Mouse (Mus musculus) inflammation-experienced regulatory T-cells, adult 6 months (primary cell): ENCODE measurements around the gene Gm28230. TPM values are rescaled to one million over a fixed set of nuclear protein-coding genes. Genes with fewer than 3 reads are reported as not detected.

Experiments used
- ATAC-seq: one replicate; pipeline ENCODE4 v1.8.0; 2017
- polyA plus RNA-seq, 3 experiments: library from polyadenylated mRNA; unstranded; fragments of 100-300 nt; shearing (Covaris generic); gene quantifications; one replicate each; pipeline ENCODE4 v1.2.1; 2017

Gm28230 gene
- polyA plus RNA-seq, result not detected

DNA sequence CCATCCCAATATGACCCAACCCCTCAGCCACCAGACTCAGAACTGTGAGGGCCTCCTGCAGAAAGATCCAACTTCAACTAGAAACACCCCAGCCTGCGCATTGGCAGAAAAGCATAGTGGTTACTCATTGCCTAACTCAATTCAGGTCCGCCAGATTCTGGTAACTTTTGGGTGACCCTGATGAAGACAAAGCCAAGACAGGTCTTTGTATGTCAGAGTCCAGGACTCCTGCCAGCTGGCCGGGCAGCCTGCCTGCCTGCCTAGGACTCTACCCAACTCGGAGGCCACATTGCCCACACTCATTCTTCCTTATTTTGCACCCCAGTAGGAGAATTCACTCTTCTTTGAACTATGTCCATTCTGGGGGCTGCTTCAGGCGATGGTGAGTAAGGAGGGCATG, at the start of gene Gm28230:
Gene Gm28230 (plus strand): TSS at position 178 of the 400 bp plus-strand sequence.
- no peak for ATAC-seq

DNA sequence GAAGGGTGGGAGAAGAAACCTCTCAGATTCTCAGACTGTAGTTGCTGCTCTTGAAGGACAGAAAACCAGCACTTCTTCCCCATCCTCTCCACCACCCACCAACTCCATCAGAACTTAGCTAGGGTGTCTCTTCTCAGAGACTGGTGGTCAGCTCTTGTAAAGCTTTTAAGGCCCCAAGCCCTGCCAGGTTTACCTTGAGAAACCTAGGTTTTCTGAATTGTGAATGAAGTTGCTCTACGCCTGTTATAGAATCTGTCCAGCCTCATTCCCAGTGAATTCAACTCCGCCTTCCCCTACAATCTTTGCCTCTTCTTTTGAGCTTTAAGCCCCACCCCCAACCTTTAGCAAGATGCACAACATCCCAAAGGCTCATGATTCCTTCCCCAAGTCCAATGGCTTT, 49.4 kb upstream of the Gm28230 start:
- ATAC-seq, result no peak

DNA sequence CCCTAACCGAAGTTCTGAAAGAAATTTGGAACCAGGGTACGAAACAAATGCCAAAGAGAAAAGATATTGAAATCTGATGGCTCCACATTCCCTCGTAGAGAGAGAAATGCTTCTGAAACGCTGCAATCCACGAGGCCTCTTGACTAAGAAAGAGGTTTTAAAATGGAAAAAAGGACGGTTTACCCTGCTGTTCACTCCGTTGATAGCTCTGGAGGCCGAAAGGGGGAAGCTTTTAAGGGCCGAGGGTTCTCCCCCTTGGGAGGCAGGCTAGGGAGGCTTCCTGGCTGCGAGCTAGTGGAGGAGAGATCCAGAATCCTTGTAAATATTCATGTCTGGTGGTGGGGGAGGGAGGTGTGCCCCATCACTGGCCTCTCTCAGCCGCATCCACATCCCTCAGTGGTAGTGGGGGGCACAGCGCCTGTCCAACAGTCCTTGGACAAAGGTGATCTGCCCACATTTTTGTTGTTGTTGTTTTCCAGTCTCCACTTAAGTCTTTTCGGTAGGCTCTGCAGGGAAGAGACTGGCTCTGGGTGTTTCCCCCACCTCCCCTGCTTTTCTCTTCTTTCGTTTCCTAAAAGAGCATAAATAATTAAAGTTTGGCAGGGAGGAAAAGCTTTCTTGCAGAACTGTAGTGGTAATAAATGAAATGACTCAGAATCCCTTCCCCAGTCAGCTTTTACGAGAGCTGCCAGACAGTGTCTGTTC, 47.5 kb upstream of the Gm28230 start, which contains the start of gene Hoxd11:
Gene Hoxd11 (plus strand): TSS at position 667 of the 705 bp plus-strand sequence.
- no peak for ATAC-seq

DNA sequence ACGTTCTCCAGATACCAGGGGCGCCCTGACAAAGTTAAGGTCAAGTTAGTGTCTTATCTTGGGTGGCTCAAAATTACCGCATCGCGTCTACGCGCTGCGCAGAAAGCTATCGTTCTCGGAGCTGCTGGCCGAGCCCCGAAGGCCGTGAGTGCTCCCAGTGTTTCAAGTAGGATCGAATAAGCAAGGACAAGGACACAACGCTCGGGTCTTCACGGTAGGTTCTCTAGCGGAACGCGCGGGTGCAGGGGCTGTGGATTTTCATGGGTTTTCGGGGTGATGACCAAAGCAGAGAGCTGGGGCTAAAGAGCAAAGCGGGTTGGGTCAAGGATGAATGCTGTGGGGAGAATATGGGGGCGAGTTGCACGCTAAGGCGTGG, 46.9 kb upstream of the Gm28230 start:
- no peak for ATAC-seq

DNA sequence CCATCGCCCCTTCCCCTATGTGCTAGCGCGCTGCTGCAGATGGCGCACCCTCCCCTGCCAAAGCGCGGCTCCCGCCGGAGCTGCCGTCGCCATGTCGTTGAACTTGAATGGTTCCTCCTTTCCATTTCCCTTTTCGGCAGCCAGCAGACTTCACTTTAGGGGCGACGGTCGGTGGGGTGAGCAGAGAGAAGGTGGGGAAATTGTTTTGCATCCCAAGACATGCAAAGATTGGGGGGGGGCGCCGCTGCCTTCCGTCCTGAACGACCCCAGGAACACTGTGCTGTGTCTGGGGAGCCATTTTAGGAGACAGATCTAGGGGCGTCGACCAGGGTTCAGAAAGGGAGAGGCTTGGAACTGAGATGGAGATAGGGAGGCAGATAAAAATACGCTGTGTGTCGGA, 46.5 kb upstream of the Gm28230 start:
- ATAC-seq, result no peak

DNA sequence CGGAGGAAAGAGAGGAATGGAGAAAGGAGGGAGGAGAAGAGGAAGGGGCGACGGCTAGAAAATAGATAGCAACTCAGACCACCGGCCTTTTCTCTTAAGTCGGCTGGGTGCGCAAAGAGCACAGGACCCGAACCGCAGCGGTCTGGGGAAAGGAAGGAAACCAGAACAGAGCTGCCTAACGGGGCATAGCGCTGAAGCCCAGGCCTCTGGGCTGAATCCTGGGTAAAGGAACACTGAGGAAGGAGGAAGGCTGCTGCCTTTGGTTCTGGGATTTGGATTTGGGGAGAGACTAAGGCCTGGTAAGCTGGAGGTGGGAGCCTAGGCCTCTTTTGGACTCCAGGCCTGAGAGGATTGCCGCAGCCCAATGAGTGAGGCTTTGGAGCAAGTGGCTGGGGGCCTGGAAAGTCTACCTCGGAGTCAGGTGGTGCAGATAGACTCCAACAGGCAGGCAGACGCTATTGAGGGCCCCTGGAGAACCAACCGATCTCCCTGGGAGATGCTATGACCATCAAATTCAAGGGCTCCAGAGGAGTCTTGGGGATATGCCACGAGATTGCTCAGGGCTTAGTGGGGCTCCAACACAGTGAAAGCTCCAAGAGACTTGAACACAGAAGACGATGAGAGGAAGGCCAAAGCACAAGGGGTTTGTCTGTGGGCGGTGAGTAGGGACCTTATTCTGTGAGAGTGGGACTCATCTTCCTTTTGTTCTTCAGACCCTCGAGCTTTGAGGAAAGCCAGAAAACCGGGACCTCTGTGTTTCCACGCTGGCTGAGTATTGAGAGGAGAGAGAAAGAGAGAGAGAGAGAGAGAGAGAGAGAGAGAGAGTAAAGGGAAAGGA, 45.7 kb upstream of the Gm28230 start:
- no peak for ATAC-seq

DNA sequence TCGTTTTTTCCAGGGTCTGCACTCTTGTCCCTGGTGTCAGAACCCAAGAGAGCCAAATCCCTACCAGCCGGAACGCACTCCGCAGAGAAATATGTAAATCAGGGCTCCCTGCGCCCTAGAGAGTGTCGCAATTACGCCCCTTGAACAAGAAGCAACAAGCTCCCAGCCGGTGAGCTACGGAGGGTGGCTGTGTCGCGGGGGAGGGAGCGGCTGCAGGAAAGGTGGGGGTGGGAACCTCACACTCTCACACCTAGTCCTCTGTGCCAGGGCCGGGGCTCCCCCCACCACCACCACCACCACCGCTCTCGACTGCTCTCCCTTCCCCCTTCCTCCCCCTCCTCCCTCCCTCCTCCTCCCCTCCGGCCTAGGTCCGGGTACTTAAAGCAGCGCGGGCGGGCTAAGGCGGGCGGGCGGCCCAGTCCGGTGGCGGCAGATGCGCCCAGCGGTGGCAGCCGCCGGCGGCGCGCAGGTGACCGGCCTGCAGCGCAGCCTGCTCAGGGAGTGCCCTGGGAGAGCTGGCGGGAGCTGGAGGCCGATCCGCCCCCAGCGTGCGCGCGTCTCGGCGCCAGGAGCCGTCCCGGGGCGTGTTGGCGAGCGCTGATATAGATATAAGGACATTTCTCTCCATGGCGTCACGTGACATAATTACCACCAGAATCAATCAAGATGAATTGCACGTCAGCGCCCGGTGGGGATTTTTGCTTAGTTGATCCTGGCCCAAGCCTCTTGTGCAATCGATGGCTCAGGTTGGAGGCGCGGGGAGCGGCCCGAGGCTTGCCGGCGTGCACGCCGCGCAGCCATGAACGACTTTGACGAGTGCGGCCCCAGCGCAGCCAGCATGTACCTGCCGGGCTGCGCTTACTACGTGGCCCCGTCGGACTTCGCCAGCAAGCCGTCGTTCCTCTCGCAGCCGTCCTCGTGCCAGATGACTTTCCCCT, 44.7 kb upstream of the Gm28230 start:
- ATAC-seq, result no peak

DNA sequence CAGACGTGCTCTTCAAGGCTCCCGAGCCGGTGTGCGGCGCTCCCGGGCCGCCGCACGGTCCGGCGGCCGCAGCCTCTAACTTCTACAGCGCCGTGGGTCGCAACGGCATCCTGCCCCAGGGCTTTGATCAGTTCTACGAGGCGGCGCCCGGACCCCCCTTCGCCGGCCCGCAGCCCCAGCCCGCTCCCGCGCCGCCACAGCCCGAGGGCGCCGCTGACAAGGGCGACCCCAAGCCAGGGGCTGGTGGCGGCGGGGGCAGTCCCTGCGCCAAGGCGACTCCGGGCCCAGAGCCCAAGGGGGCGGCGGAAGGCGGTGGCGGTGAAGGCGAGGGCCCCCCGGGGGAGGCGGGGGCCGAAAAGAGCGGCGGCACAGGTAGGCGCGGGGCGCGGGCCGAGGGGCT, 43.7 kb upstream of the Gm28230 start:
- no peak for ATAC-seq

DNA sequence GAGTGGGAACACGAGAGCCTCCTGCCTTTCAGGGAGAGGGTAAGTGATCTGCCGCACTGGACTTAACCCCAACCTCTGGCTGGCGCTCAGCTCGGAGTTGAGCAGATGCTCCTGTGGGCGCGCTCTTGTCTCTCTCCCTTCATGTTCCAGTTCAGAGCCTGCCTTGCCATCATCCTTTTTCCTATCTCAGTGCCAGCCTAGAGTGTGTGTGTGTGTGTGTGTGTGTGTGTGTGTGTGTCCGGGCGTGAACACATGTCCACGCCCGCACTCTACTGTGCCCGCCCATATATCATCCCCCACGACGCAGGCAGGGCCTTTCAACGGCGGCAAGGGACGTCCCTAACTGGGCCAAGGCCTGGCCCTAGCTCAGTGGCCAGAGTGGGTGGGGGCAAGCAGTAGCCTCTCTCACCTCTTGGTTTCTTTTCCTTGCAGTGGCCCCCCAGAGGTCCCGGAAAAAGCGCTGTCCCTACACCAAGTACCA, 43.0 kb upstream of the Gm28230 start:
- ATAC-seq, result no peak

DNA sequence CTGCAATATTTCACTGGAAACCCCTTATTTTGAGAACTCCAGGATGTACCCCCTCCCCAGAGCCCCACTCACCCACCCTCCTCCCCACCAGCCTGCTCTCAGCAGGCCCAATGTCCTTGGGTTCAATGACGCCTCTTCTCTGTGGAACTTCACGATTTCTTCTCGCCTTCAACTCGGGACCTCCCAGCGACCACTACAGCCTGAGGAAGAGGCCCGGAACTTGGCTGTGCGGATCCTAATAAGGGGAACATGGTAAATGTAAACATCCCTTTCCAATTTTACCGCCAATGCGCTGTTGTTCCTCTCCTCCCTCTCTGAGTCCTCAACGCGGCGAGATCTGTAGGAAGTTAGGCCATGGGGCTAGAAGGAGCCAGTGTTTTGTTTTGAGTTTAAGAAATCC, 42.4 kb upstream of the Gm28230 start:
- no peak for ATAC-seq

DNA sequence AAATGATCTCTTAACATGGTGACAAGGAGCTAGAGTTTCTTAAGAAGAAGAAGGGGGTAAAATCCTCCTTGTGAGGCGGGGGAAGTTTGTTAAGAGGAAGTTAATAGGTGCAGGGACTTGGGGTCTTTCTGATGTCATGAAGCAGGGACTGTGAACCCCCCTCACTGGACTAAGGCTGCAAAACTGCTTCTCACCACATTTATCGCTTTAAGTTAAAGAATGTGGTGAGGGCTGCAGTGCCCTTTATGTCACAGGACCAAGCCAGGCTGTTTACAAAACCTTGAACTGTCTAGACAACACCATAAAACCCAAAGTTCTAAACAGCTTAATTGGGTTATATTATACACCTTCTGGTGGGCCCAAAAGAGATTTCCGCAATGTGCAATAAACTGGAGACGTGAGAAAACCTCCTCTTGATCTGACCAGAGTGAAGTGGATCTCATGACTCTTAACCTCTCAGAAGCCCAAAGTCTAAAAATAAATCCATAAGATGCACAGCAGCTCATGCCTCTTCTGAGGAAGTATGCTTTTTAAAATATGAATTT, 41.4 kb upstream of the Gm28230 start:
- ATAC-seq, result no peak

DNA sequence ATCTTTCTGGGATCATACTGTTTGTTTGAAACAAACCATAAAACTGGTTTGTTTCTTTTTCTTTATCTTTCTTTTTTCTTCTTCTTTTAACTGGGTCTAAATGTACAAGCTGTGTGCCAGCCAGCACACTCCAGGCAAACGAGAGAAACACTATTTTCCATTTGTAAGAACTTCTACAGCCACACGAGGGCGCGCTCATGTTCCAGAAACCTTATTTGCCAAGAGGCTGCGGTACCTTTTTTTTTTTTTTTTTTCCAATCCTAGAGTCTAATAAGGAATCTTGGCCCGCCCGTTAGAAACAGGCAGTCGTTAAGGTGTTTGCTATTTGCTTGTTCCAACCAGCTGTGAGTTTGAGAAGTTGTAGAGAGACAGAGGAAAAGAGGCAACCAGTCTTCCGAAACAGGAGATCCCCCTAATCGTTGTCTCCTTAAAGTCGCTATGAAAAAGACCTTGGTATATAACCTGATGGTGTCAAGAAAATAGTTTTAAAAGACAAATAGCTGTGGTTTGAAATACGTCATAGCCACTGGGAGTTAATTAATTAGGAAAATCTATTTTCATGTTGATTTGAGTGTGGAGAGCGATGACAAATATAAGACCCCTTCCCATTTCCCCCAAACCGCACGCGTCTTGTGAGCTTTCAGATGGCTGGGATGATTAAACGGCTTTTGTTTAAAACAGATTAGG, 40.1 kb upstream of the Gm28230 start:
- peak; percentile 42 for ATAC-seq

DNA sequence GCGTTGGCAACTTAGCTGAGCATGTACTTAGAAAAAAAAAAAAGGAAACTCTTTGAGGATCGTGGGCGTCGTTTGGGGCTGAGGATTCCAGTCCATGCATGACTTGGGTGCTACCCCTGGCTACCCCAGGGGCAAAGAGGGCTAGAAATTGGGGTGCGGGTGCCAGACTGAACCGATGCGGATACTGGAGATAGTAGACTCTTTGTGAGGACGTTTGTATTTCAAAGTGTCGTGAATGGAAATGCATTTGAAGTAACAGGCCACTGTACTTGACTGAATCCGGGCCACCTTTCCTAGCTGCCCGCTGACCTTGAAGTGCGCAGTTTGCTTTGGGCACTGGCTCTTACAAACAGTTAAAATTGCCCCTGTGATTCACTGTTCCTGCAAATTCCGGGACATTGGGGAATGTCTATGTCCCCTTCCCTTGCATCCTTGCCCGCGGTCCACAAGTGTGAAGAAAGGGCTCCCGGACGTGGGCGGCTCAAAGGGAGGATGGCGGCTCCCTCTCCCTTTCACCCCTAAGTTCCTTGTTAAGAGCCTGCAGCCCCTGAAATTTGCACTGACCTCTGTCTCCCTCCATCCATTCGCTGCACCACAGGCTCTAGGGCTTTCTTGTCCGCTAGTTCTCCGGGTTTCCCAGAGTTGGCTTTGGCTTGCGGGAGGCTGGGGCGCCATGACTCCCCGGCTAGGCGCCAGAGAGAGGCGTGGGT, 39.4 kb upstream of the Gm28230 start:
- ATAC-seq, result no peak

DNA sequence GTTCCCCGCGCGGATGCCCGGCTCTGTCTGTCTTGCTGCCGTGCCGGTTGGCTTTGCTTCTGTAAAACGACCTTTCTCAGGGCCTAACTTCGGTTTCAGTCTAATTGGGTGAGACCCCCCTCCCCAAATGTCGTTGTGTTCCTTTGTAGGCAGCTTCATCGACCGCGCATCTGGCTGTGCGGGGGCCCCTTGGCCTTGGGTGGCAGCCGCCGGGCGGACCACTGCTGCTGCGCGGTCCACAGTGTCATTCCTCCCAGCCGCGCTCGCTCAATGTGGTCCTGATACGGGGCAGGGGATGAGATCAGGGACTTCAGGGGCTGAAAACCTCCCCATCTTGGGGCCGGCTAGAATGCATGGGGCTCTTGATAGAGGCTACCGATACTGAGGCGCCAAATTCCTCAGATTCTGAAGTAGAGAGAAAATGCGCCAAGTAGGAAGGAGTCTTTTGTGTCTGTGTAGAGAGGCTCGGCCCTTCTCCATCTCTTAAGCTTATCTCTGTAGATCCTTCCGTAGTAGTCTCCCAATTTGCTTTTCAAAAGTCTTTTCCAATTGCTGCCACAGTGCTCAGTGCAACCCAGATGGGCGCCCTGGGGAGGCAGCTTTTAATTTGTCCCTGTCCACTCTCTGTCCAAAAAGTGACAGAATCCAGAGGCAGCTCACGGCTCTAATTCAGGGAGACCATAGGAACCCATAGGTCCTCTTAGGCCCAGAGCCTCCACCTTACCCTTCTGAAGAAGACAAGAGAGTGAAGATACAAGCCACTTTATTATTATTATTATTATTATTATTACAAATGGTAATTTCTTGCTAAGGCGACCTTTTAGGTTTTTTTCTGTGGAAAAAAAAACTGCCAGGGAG, 38.6 kb upstream of the Gm28230 start:
- ATAC-seq, result no peak

DNA sequence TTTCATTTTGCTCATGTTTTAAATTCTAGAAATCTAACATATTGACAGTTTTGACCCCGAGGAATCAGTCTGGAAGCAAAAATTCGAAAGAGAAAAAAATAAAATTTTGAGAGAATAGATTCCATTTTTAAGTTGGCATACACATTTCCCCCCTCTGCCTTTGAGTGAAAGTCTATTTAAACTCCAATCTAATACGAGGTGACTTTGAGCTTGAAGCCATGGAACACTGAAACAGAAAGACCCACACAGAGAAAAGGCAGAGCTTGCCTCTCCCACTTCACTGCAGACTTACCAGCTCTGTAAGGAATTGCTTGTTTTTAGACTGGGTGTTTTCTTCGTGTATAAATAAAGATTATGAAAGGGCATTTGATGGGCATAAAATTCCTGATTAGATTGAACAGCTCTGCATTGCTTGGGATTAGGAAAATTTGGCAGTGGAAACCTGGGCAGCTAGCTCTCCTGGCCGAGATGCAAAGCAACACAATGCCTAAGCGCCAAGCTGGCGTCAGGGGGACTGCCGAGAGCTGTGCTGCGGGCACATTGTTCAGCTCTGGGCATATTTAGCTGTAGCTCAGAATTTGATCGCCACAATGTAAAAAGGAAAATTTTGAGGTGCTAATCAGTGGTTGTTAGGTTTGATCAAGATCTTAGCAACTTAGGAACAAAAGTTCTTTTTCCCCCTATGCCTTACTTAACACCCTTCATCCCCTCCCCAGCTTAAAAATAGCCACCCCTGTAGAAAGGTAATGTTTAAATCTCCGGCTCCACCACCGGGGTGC, 37.5 kb upstream of the Gm28230 start:
- no peak for ATAC-seq

DNA sequence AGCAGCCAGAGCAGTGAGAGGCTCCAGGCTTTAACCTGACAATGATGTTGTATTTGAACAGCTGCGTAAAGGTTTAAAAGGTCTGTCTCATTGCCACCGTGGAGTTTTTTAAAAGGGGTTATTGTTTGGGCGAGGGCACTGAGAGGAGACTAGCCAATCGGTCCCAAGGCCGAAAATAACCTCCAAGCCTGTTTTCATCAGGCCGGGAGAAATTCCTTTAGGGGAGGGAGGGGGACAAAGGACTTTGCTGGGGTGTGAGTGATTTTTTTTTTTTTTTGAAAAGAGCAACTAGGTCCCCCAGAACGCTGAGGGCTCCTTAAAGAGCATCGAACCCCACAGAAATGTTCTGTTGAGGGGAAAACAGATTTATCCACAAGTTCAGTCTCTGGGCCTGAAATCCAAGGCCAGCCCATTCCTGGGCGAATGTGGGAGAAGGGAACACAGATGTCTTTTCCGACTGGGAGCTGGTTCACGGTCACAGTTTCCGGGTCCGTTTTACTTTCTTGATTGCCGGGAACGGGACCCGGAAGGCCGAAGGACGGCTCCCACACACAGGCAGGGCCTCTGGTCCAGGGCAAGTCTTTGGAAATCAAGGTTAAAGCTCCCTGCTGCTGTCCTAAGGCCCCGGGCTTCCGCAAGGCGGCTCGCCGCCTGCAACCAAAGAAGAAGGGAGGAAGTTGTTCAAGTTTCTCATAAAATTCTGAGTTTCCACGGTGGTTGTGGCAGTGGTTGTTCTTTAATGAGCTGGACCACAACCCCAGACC, 36.8 kb upstream of the Gm28230 start:
- no peak for ATAC-seq

DNA sequence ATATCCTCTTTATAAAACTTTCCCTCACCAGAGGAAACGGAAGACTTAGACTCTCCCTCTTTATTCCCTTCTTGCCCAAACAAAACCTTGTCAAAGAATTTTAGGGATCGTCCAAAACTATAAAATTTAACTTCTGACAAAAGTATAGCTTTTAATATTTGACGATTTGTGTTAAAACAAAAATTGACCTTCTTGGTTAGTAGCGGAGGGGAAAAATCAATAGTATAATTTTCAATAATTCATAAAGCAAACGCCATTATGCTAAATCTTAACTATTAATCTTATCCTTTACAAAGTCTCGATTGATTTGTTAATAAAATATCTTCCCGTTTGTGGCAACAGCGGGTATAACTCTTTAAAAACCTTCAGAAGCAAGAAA, 36.2 kb upstream of the Gm28230 start:
- ATAC-seq, result no peak
